Mouse (Mus musculus): ENCODE results near the gene Serpina1e.

The Serpina1e gene

GRCm38 (mm10) chr12:103958798-103959197 lies at the start of gene Serpina1e:
TSS of gene Serpina1e (minus strand) at chr12:103958975.
- DNase-seq = no peak

- no peak for DNase-seq
Observed at GRCm38 (mm10) chr12:104004689-104005088, 45.9 kb upstream of the Serpina1e start.

- DNase-seq = no peak
Observed at GRCm38 (mm10) chr12:104003238-104003612, 44.5 kb upstream of the Serpina1e start.

- peak; percentile 58 for DNase-seq
Observed at GRCm38 (mm10) chr12:104002569-104003237, 43.9 kb upstream of the Serpina1e start.

GRCm38 (mm10) chr12:104000594-104000993 lies 41.8 kb upstream of the Serpina1e start:
- DNase-seq = no peak

- no peak for DNase-seq
Observed at GRCm38 (mm10) chr12:103999611-104000010, 40.8 kb upstream of the Serpina1e start.

GRCm38 (mm10) chr12:103996513-103996912 lies 37.7 kb upstream of the Serpina1e start:
- DNase-seq = no peak

GRCm38 (mm10) chr12:103995292-103996072 lies 36.7 kb upstream of the Serpina1e start:
- peak; percentile 63 for DNase-seq

- DNase-seq = no peak
Observed at GRCm38 (mm10) chr12:103992945-103993344, 34.2 kb upstream of the Serpina1e start.

- DNase-seq = no peak
Observed at GRCm38 (mm10) chr12:103989857-103990256, 31.1 kb upstream of the Serpina1e start, which contains the start of gene Serpina11. TSS of gene Serpina11 (minus strand) at chr12:103989957.

GRCm38 (mm10) chr12:103989514-103989767 lies 30.7 kb upstream of the Serpina1e start:
- DNase-seq = no peak

GRCm38 (mm10) chr12:103988754-103989513 lies 30.2 kb upstream of the Serpina1e start:
- DNase-seq = no peak

GRCm38 (mm10) chr12:103985868-103986267 lies 27.1 kb upstream of the Serpina1e start:
- no peak for DNase-seq

GRCm38 (mm10) chr12:103984935-103985334 lies 26.2 kb upstream of the Serpina1e start:
- DNase-seq = peak; percentile 45

- no peak for DNase-seq
Observed at GRCm38 (mm10) chr12:103981646-103982360, 23.0 kb upstream of the Serpina1e start.

GRCm38 (mm10) chr12:103978294-103978693 lies 19.5 kb upstream of the Serpina1e start:
- no peak for DNase-seq

GRCm38 (mm10) chr12:103977846-103978245 lies 19.1 kb upstream of the Serpina1e start:
- no peak for DNase-seq

GRCm38 (mm10) chr12:103977060-103977459 lies 18.3 kb upstream of the Serpina1e start:
- no peak for DNase-seq

- DNase-seq = no peak
Observed at GRCm38 (mm10) chr12:103971080-103971479, 12.3 kb upstream of the Serpina1e start.

GRCm38 (mm10) chr12:103969577-103970116 lies 10.9 kb upstream of the Serpina1e start:
- no peak for DNase-seq

- no peak for DNase-seq
Observed at GRCm38 (mm10) chr12:103966761-103967160, 8.0 kb upstream of the Serpina1e start.

GRCm38 (mm10) chr12:103963288-103963687 lies 4.5 kb upstream of the Serpina1e start:
- DNase-seq = peak; percentile 24

- DNase-seq = no peak
Observed at GRCm38 (mm10) chr12:103962860-103963259, 4.1 kb upstream of the Serpina1e start.

Measured in kidney, adult 9 months (tissue).